Mouse (Mus musculus): ENCODE data around the gene Memo1.
"Not testable (repeated sequence)": the region's sequence is repeated elsewhere in the genome, so short reads cannot be mapped to it uniquely, and the experiment has no call there.

Gene Memo1

GRCm38 (mm10) chr17:74245284-74245683 lies 50.0 kb downstream of the Memo1 start:
- no peak for DNase-seq (ENCODE audit: low read depth)

- DNase-seq (ENCODE audit: low read depth): no peak
Observed at GRCm38 (mm10) chr17:74242788-74243187, 52.5 kb downstream of the Memo1 start.

GRCm38 (mm10) chr17:74240322-74240721 lies 55.0 kb downstream of the Memo1 start:
- no peak for DNase-seq (ENCODE audit: low read depth)

GRCm38 (mm10) chr17:74228131-74228759 lies 67.1 kb downstream of the Memo1 start:
- no peak for DNase-seq (ENCODE audit: low read depth)

- no peak for DNase-seq (ENCODE audit: low read depth)
Observed at GRCm38 (mm10) chr17:74217304-74217703, 78.0 kb downstream of the Memo1 start.

- not testable (repeated sequence) for DNase-seq (ENCODE audit: low read depth)
Observed at GRCm38 (mm10) chr17:74212831-74213524, 82.3 kb downstream of the Memo1 start.

- no peak for DNase-seq (ENCODE audit: low read depth)
Observed at GRCm38 (mm10) chr17:74209143-74209908, 86.0 kb downstream of the Memo1 start.

GRCm38 (mm10) chr17:74195943-74196342 lies 99.4 kb downstream of the Memo1 start:
- DNase-seq (ENCODE audit: low read depth): no peak

- no peak for DNase-seq (ENCODE audit: low read depth)
Observed at GRCm38 (mm10) chr17:74194755-74195154, 100.6 kb downstream of the Memo1 start.

GRCm38 (mm10) chr17:74193463-74193862 lies 101.9 kb downstream of the Memo1 start:
- no peak for DNase-seq (ENCODE audit: low read depth)

GRCm38 (mm10) chr17:74191446-74191845 lies 103.9 kb downstream of the Memo1 start:
- no peak for DNase-seq (ENCODE audit: low read depth)

GRCm38 (mm10) chr17:74186197-74186596 lies 109.1 kb downstream of the Memo1 start:
- no peak for DNase-seq (ENCODE audit: low read depth)

- no peak for DNase-seq (ENCODE audit: low read depth)
Observed at GRCm38 (mm10) chr17:74184739-74185138, 110.6 kb downstream of the Memo1 start.

GRCm38 (mm10) chr17:74180889-74181288 lies 114.4 kb downstream of the Memo1 start:
- DNase-seq (ENCODE audit: low read depth): no peak

GRCm38 (mm10) chr17:74179640-74180039 lies 115.7 kb downstream of the Memo1 start:
- not testable (repeated sequence) for DNase-seq (ENCODE audit: low read depth)

- no peak for DNase-seq (ENCODE audit: low read depth)
Observed at GRCm38 (mm10) chr17:74173726-74174125, 121.6 kb downstream of the Memo1 start.

- no peak for DNase-seq (ENCODE audit: low read depth)
Observed at GRCm38 (mm10) chr17:74172834-74173233, 122.5 kb downstream of the Memo1 start.

GRCm38 (mm10) chr17:74159443-74159894 lies 135.9 kb downstream of the Memo1 start:
- DNase-seq (ENCODE audit: low read depth): peak; percentile 75

- DNase-seq (ENCODE audit: low read depth): no peak
Observed at GRCm38 (mm10) chr17:74158161-74158560, 137.2 kb downstream of the Memo1 start.
